Mouse (Mus musculus) testis, adult 2 months (tissue): Measurements from ENCODE around the gene Metrn.
A peak's percentile ranks its signal among the peaks of the same experiment; 100 is the strongest.

Source experiments
- CTCF ChIP-seq: fragments of 200-500 bp; IDR thresholded peaks from 2 replicates; pipeline ENCODE4 v1.5.1; 2012; ENCODE audit warnings: low read depth, mild to moderate bottlenecking, inconsistent platforms, low read length, moderate library complexity; ENCODE audit not compliant: control insufficient read depth, insufficient read depth, insufficient replicate concordance
- POLR2A ChIP-seq: fragments of 200-500 bp; IDR thresholded peaks from 2 replicates; pipeline ENCODE4 v1.6.1; 2012; ENCODE audit warnings: low read depth, mild to moderate bottlenecking, inconsistent platforms, low read length, moderate library complexity; ENCODE audit not compliant: control insufficient read depth

GRCm38 (mm10) chr17:25785281-25785745 is 11.6 kb downstream of the Metrn start, which contains the start of gene Haghl:
- TF ChIP-seq POLR2A, result peak; percentile 86; the same call in 1 of the 2 replicates
- TF ChIP-seq CTCF, result 0 out of 2 replicates have a peak, but pooled peaks have one; percentile 7
